Mouse (Mus musculus) spleen, adult 2 months (tissue): ENCODE data around the gene Lyar.

ENCODE experiments used
- CTCF ChIP-seq: fragments of 200-500 bp; IDR thresholded peaks from 2 replicates; pipeline ENCODE4 v1.5.1; 2011; ENCODE audit warnings: mild to moderate bottlenecking, inconsistent platforms; ENCODE audit not compliant: insufficient read depth, insufficient read length, insufficient replicate concordance; ENCODE audit errors: extremely low read depth
- POLR2A ChIP-seq: fragments of 200-500 bp; IDR thresholded peaks from 2 replicates; pipeline ENCODE4 v1.6.1; 2011; ENCODE audit warnings: low read depth, low read length, inconsistent platforms

DNA sequence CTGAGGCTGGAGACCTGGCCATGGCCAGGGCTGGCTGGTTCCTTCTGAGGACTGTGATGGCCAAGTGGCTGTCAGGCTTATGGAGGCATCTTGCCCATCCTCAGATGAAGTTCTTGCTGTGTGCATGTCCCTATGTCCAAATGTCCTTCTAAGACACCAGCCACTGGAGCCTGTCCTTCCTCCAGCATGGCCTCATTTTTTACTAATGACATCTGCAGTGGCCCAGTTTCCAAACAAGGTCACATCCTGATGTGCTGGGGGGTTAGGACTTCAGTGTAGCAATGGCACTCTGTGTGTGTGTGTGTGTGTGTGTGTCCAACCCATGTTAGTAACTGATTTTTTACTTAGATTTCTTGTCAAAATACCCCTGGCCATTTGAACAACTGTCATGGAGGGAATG is 24.3 kb upstream of the Lyar start:
- no peak for TF ChIP-seq CTCF
- TF ChIP-seq POLR2A, result no peak
